16 mouse cellular contexts compared by ENCODE assay signal in the genomic region with DNA sequence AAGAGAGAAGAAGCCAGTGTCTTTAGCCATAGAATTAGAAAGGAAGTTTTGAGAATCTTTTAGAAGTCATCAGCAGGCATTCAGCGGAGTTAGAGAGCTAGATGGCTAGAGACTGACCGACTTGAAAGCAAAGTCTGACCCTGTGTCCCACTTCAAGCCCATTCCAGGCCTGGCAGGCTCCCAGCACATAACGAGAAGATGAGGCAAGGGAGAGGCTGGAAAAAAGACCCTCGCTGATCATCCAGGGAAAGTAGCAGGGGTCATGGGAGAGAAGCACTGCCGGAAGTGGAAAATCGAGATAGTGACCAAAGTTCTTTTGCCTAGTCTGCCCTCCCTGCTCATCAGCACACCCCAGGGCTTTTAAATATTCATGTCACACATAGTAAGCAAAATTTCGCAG. TPM values are rescaled to one million over a fixed set of nuclear protein-coding genes. Genes with fewer than 3 reads are reported as not detected.
DNase-seq lines count a peak whose midpoint lies in the region; TF ChIP-seq lines count a peak whose summit lies in the region.
"Had no signal": no experiment of that assay in that cellular context is flagged by ENCODE, and none has a peak within 500 bp of the region (broad histone marks: within the 10 kb centered on the region; RNA-seq: fewer than 3 reads in every experiment).

No protein-coding gene starts in this region.

- no peaks in the 10 kb centered on the region for H3K9me3 ChIP-seq in heart, embryonic 10.5 days
- H3K9me3 ChIP-seq: embryonic facial prominence, embryonic 10.5 days; forebrain, embryonic 13.5 days; heart, embryonic 13.5 days; hindbrain, embryonic 15.5 days had no signal

- H3K27me3 ChIP-seq in heart, embryonic 10.5 days (ENCODE audit: insufficient read depth, poor library complexity, severe bottlenecking) = no peaks in the 10 kb centered on the region
- H3K27me3 ChIP-seq: forebrain, embryonic 13.5 days; heart, embryonic 13.5 days; hindbrain, embryonic 15.5 days had no signal

- no peaks in the 10 kb centered on the region for H3K4me1 ChIP-seq in heart, embryonic 10.5 days
- no peaks in the 10 kb centered on the region for H3K4me1 ChIP-seq in lung, adult 2 months (ENCODE audit: control insufficient read depth, insufficient read depth, low read length)
- H3K4me1 ChIP-seq: embryonic facial prominence, embryonic 10.5 days; forebrain, embryonic 13.5 days; heart, embryonic 13.5 days; hindbrain, embryonic 15.5 days had no signal

- no peaks in the 10 kb centered on the region for H3K36me3 ChIP-seq in heart, embryonic 10.5 days
- H3K36me3 ChIP-seq: embryonic facial prominence, embryonic 10.5 days; heart, embryonic 13.5 days; hindbrain, embryonic 15.5 days had no signal

- TF ChIP-seq POLR2A in lung, adult 2 months (IDR thresholded peaks at IDR 0.05; ENCODE audit: borderline replicate concordance, extremely low read depth, low read depth, low read length) = no peak

- TF ChIP-seq CTCF in lung, adult 2 months (IDR thresholded peaks at IDR 0.05; ENCODE audit: insufficient read depth, low read length) = no peak

- H3K27ac ChIP-seq in heart, embryonic 10.5 days = no peak overlapping the region
- H3K27ac ChIP-seq: embryonic facial prominence, embryonic 10.5 days; forebrain, embryonic 13.5 days; heart, embryonic 13.5 days; hindbrain, embryonic 15.5 days had no signal

- no peak overlapping the region for H3K4me3 ChIP-seq in heart, embryonic 10.5 days
- no peak overlapping the region for H3K4me3 ChIP-seq in lung, adult 2 months (replicated peaks; ENCODE audit: extremely low read depth, low read depth, low read length)
- H3K4me3 ChIP-seq: embryonic facial prominence, embryonic 10.5 days; forebrain, embryonic 13.5 days; heart, embryonic 13.5 days; hindbrain, embryonic 15.5 days had no signal

- WGBS in heart, embryonic 10.5 days = 71% methylated on average over 7 of the region's 7 CpGs
- WGBS in lung, adult 2 months = 78% methylated on average over 7 of the region's 7 CpGs

- DNase-seq in heart, adult 11 months = peak; percentile 92
- DNase-seq in heart, embryonic 10.5 days (ENCODE audit: low spot score) = no peak
- DNase-seq in kidney, postnatal 10 days = peak; percentile 55
- no peak for DNase-seq in kidney, adult 8-10 months
- DNase-seq in lung, postnatal 14 days = peak; percentile 12
- no peak for DNase-seq in lung, adult 2 months
- DNase-seq in embryo, embryonic 9.5 days (ENCODE audit: extremely low spot score) = no peak
- DNase-seq: adrenal gland, postnatal 14 days; cerebellum, adult 11-12 months; cerebellum, adult 9-11 months; cerebellum, postnatal 36 days; forebrain, postnatal 0 days had no signal

RNA-seq across cellular contexts. Expression of gene Nuf2, which starts 22.2 kb away (rescaled TPM):
- polyA plus RNA-seq in heart, embryonic 10.5 days (2016; fragmentation: Nextera tagmentation; extraction: Ambion mirVana) = 47.3 and 48.5 TPM in 2 replicates
- polyA plus RNA-seq in lung, adult 2 months (2012; rRNA removed) = 0.14 and 0.31 TPM in 2 replicates

Comparison
In these comparisons a context has a peak if more than half of its experiments do, and no peak if none do; other contexts are left out.
1. DNase-seq: peak in heart, adult 11 months (single experiment), kidney, postnatal 10 days (single experiment) and lung, postnatal 14 days (single experiment); none in heart, embryonic 10.5 days (single experiment), kidney, adult 8-10 months (0 of 2), lung, adult 2 months (single experiment) and embryo, embryonic 9.5 days (single experiment).
2. RNA of gene Nuf2, which starts 22.2 kb away (polyA plus RNA-seq): 47.3 to 48.5 TPM in heart, embryonic 10.5 days; 0.14 to 0.31 TPM in lung, adult 2 months; every median in the first group is over 10 times any median in the second.